Mouse (Mus musculus) induced T-regulatory cell, adult 2 months (primary cell): ENCODE measurements at regions not wholly inside any gene's neighbourhood (a gene's known extent, or its start where the extent isn't known, plus 50 kb on each side); places are given as distances from the start of the nearest gene placed in this dataset.

Experiments
- DNase-seq: peaks from one replicate; pipeline ENCODE4 v3.0.0-alpha.2; 2012; ENCODE audit warnings: low read depth

DNA sequence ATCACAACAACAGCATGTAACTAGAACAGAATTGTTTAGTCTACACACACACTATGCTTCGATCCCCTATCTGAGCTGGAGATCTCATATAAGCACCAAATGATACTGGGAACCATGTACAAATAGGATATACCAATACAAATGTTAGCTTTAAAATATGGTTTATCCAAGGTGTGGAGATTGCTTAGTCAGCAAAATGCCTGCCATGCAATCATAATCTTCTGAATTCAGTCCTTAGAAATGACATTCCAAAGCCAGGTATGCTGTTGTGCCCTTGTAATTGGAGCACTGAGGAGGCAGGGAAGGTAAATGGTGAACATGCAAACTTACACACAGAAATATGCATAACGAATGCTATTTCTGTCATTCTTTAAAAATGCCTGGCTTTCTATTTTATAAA, 54.0 kb upstream of the Thsd7b start:
- no peak for DNase-seq

DNA sequence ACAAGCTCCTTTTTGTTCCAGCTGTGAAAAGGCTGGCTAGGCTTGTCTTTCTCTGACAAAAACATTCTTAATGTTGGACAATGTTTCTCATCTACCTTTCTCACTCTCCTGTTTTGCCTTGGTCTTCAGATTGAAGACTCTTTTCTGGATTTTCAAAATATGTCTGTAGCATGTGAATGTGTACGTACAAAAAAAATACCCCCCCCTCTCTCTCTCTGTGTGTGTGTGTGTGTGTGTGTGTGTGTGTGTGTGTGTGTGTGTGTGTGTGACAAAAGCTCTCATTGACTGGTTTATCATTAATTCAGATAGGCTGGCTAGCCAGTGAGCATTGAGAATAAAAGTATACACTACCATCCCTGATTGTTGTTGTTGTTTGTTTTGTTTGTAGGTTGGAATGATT, 64.3 kb upstream of the Thsd7b start:
- no peak for DNase-seq

DNA sequence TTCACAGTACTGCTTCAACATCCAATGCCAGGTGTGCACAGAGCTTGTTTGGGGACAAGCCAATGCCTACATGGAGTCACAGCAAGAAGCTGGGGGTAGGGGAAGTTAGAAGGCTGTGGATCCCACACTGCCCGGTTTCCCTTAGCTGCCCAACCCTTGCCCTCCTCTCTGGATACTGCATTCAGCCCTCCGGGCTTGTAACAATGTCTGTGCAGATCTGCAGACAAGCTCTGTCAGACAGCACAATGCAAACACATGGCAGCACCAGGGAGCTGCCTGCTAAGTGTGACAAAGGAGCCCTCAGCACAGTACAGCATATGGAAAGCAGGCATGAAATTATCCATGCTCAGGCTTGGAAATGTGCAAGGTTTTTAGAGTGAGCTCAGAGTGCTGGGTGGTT, 64.7 kb upstream of the Thsd7b start:
- no peak for DNase-seq

DNA sequence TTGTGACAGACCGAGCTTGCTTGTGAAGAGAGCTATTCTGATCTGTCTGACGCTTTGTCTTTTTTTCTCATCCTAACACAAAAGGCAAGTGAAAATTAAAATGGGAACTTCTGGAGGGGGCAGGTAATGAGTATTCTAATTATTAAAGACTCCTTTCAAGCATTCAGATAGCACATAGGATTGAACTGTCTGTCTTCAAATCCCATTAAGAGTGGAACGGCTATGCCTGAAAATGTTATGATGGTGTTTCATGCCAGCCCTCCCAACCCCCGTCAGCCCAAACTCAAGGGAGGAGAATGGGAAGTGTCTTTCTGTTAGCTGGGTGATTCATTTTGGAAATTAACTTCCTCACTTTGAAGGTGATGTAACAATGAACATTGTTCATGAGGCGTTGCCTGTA, 65.4 kb upstream of the Thsd7b start:
- DNase-seq = no peak

DNA sequence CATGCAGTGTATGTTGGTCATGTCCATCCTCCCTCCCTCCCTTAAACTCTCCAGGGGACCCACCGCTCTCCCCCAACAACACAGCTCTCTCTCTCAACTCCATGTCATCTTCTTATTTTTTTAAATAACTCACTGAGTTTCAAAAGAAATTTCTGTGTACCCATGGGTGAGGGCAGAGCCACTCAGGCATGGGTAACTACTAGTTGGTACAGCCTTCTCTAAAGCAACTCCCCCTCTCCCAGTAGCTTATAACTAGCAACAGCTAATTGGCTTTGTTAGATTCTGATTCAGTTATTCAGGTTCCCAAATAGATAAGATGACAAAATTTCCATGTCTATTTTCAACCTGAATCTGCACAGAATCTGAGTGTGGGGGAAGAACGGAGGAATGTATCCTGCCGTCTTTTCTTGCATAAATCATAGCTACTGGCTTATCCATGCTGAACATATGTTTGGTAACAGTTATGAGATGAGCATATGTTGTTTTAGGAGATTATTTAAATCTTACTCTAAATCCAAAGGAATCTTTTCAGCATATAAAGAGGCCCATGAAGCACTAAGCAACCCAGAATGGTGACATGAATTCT, 92.8 kb upstream of the Thsd7b start:
- no peak for DNase-seq

DNA sequence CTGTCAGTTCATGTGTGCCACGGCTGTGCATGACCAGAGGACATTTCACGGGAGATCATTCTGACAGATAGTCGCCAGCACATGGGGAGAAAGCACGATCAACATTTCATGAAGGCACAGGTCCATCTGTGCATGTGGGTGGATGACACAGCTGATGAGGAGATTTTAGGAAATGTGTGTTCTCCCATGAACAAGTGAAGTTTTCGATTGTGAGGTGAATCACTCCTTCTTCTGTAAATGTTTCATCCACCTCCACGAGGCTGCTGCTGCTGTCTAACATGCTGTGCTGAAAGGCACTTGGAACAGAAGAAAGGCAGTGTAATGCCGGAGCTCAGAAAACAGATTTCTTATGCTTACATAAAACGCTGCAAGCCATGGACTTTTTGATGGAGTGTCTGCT, 103.2 kb upstream of the Thsd7b start:
- no peak for DNase-seq

DNA sequence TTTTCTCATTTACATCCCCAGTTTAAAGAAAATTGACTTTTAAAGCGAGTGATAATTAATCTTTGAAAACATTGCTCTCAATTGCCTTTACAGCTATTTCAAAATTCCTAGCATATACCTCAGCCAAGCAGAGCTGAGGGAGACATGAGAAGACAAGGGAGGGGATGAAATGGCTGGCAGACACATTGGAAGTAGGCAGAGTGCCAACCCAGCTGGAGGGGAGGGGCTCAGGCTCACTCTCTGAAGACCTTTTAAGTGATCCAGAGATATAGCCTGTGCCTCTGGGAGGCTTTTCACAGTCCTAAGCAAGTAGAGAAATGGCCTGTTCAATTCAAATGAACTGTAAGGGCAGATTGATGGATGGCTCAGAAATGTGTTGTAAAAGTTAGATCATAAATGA, 122.5 kb upstream of the Thsd7b start:
- no peak for DNase-seq

DNA sequence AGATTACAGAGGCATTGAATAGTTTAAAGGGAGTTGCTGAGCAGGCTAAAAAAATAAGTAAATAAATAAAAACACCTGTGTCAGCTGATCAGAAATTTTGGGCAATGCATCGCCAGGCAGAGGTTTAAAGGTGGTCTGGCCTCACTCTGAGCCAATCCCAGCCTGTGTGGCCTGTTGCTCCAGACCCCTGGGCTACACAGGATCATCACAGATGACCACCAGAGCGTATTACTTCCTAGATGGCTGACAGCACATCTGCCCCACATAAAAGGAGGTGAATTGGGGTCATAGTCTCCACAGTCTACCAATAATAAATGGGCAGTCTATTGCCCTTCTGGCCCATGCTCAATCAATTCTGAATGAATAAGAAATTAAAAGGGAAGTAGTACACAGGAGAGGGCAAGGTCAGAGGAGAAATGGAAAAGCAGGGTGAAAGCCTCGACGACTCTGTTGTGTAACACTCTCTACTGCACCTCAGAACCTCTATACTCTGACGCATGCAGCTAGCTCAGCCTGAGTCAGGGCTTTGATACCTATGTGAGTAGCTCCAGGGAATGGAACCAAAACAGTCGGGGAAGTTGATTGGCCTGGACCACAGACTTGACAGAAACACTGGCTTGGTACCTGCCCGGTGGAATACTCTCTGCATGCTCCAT, 124.2 kb upstream of the Thsd7b start:
- no peak for DNase-seq

DNA sequence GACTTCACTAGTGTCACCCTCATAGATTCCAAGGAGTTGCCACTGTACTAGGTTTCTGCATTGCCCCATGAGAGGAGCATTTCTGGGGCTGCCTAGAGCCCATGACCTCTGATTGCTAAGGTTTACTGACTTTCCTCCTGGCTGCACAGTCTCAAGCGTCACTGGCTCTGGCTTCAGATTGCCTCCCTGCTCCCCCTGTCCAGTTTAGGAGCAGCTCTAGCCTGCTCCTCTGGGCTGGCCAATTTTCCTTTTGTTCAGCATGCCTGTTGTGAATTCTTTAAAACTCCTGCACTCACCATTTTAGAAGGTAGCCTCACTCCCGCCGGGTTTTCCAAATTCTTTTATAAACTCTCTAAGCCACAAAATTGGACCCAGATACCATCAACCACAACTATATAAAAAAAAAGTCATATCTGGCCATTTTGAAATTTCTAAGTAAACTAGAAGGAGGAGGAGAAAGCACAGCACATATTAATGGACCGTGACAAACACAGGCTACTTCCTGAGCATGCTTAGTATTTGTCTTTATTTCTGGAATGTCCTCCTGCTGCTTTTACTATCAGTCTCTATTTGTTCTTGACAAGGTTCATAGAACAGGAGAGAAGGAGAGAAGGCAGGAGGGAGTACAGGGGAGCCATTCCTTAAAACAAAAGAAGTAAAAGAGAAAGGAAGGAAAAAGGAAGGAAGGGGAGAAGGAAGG, 126.6 kb upstream of the Thsd7b start:
- DNase-seq = no peak

DNA sequence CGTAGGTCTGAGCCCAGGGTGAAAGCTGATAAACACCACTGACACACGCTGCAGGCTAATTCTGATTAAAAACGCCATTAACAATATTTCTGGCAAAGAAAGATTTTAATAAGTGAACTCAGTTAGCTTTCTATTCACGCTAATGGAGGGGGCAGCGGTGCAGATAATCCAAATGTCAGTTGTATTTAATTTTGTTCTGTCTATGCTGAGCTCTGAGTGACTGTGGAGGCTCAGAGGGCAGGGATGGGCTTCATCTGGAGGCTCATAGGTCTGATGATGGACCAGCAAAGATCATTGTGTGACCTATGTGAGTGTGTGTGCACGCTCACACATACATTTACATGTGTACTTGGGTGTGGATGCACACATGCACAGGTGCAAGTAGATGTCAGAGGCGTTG, 134.3 kb upstream of the Thsd7b start:
- DNase-seq = no peak

DNA sequence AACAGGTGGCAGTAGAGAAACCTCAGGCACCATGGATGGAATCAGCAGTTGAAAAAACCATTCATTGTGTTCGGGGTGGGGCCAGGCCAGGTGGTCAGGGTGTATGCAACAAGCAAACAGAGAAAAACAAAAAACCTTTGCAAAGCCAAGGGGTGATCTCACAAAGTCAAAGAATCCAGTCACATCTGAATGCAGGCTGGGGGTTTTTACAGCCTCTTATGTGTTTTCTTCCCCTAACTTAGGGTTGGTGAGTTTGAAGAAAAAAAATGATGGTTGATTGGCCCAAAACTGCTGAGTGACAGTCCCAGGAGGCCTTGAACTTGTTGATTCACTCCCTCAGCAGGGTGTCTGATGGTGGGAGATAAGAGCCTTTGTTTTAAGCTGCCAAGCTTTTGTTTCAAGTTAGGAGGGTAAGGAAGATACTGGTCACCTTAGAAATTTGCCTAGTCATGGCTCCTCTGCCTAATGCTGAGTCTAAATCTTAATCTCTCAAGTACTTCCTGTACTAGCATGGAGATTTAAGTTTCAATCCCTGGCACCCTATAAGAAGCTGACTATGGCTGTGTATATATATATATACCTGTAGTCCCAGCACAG, 166.0 kb upstream of the Thsd7b start:
- DNase-seq = no peak

DNA sequence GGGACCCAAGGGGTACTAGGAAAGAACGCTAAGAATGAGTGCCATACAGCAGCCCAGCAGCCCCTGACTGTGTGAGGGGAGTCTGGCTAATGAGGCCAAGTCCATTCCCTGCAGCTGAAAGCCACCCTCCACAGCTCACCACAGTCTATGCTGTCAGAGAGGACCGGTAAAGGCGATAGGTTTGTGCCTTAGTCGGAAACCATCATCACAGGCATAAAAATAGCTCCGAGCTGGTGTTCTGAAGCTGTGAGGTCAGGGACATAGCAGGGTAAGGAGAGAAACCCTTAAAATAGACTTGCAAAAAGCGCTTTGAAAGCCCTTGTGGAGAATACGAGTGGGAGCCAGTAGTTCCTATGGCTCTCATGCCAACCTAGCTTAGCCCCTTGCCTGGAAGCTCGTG, 172.1 kb upstream of the Thsd7b start:
- no peak for DNase-seq

DNA sequence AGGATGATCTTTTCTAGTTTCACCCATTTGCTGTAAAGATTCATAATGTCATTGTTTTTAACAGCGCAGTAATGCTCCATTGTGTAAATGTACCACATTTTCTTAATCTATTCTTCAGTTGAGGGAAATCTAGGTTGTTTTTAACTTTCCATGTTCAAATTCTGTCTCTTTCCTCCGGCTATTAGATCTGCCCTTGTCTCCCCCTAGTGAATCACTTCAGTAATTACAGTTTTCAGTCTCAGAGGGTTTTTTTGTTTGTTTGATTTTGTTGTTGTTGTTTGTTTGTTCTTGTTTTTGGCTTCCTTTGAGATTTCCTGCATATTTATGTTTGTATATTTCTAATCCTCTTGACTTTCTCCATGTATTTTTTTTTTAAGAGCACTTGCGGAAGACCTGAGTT, 194.8 kb upstream of the Thsd7b start:
- DNase-seq = peak; percentile 14

DNA sequence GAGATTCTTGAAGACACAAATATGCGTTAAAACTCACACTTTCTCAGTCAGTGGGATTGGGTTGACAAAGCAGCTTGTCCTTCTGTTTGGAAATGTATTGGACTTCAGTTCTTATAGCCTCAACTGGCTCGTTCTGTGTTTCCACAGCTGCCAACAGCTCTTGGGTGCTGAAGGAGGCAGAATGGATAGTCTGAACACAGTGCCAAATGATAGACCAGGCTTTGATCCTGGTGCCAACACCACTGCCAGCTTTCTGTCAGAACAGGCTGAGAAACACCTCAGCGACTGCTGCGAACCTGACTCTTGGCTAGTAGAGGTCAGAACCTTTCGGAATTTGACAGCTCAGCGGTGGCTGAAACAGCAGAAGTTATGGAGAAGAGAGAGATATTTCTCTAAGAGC, 215.9 kb upstream of the Thsd7b start:
- DNase-seq = no peak

DNA sequence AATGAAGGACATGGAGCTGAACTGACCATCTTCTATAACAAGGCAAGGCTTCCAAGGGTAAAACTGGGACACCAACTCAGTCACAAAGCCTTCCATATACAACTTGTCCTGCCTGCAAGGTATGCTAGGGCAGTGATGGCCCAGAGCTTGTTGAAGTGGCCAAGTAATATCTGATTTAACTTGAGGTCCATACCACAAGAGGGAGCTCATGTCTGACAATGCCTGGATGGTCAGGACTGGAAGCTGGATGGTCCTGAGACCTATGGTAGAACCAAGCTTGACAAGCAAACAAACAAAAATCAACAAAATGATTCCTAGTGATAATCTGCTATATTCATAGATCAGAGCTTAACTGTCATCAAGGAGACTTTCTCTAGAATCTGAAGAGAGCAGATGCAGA, 217.8 kb upstream of the Thsd7b start:
- DNase-seq = no peak

DNA sequence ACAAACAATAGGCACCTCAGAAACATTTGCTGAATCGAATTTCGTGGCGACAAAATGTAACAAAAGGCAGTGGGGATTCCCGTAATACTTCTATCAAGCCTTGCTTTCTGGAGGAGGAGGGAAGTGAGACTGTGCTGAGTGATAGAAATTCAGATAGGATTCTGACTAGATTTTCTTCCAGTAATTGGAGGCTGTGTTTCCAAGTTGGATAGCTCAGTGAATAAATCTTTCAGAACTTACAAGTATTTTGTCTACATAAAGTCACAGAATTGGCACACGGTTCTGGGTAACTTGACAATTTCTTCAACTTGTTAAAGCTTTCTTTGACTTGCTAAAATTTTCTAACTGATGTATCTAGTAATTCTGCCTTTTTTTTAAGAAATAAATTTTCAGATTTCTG, 239.4 kb upstream of the Thsd7b start:
- no peak for DNase-seq

DNA sequence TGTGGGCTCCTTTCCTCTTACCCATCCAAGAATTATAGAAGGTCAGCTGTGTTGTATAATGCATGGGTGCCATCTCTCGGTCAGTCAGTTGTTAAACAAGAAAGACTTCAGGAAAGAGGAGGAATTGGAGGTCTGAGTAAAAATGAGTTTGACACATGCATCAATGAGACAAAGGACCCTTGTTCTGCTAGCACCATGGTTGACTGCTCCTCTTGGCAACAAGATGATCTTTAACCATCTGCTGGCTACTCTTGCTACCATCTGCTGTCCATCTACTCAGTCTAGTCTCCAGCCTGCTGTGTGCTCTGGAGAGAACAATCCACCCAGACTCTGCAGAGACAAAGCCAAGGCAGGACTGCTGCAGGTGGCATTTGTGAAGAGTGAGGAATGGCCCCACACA, 267.2 kb upstream of the Thsd7b start:
- DNase-seq = no peak

DNA sequence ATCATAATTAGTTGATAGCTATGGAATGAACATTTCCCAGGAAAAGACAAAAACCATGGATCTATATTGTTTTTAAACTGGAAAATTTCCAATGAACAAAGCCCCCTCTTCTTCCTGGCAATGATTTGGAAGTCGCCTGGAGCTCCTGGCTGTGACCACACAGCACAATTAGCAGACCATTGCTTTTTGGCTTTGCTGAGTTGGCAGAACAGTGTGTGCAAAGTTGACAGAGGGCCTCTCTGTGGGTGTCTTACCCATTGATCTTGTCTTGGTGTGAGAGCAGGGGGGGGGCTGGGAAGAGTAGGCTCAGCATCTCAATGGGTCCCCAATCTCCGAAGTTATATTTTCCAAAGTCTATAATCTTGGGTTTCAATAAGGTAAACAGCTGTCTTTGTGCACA, 270.8 kb upstream of the Thsd7b start:
- DNase-seq = no peak

DNA sequence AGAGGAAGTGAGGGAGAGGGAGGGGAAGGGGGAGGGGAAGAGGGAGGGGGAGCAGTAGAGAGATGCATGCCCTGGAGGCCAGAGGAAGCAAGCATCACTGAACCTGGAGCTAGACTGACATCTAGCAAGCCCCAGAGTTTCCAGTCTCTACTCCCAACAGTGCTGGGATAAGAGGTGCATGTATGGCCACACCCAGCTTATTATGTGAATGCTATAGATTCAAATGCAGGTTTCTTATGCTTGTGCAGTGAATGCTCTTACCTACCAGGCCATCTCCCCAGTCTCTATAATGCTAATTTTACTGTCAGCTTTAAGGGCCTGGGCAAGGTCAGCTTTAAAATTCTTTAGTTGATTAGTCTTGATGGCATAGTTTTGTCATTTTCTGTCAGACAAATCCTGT, 271.3 kb upstream of the Thsd7b start:
- DNase-seq = no peak

DNA sequence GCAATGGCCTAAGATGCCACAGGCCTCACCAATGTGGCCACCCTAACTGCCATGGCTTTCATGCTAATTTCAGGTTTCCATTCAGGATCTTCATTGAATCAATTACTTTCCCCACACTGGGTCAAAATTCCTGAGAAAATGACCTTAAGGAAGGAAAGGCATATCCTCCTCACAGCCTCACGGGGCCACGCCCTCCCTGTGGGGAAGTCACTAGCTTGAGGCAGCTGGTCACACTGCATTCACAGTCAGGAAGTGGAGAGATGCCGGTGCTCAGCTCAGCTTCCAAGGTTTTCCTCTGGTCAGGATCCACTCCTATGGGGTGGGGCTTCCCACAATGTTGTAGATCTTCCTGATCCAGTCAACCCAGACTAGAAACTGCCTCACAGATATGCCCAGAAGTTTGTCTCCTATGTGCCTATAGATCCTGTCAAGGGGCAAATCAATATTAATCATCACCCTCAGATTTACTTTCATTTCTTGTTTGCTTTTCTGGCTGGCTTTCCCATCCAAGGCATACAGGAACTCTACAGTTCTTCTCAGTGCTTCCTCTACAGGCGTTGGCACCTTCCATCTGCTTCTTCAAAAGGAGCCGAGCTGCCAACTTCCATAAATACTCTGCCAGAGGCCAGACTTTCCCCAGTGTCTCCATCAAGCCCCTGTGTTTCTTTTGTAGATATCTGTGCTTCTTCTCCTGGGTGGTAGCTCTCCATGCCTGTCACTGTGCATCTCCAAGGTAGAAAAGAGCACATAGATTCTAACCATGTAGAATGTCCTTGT, 273.2 kb upstream of the Thsd7b start:
- no peak for DNase-seq

DNA sequence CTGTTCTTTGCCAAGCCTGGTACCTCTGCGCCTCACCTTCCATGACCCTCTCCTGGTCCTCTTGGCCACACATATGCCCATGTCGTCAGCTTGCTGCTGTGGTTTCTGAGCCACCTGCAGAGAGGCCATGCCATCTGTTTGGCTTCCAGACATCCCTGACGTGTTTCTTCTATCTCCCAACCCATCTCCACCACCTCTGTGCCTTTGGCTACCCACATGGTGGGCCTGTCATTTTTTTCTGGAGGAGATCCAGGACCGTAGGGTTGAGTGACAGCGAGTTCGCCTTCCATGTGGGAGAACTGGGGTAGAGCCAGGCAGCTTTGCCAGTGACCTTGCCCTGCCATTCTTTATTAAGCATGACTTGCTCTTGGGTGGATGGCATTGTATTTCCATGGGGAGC, 278.4 kb upstream of the Thsd7b start:
- no peak for DNase-seq

DNA sequence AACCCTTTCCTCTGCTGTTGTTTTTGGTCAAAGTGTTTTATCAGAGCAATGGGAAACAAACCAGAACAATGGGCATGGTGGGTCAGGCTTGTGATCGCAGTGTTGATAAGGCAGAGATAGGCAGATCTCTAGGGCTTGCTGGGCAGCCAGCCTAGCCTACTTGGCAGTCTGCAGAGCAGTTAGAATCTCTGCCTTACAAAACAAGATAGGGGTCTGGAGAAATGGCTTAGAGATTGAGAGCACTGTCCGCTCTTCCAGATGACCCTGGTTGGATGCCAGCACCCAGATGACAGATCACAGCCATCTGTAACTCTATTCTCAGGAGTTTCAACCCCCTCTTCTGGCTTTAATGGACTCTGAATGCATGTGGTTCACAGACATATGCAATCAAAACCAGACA, 289.7 kb upstream of the Thsd7b start:
- no peak for DNase-seq

DNA sequence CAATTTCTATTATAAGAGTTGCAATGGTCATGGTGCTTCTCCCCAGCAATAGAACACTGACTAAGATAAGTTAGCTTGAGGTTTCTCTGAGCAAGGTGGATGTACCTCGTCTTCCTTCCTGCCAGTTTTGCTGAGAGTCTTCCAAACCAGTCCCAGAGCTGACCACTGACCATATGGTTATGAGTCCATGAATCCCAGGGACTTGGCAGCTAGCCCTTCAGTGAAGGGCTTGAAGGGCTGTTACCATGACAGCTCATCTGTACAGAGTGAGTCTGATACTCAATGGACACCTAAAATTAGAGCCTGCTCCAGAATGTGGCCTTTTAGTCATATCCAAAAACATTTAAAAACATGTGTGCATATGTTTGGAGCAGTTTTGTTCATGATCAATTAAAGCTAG, 297.5 kb upstream of the Thsd7b start:
- no peak for DNase-seq
